Mouse (Mus musculus) G1E (cell line): Measurements from ENCODE around the gene Ldlrap1.

ENCODE experiments used
- CTCF ChIP-seq: IDR thresholded peaks from 2 replicates; pipeline ENCODE4 v1.5.1; 2012; ENCODE audit warnings: low read depth, low read length, inconsistent platforms, mixed read lengths
- POLR2AphosphoS5 ChIP-seq: IDR thresholded peaks from 2 replicates; pipeline ENCODE4 v1.6.1; 2012; ENCODE audit warnings: low read depth, low read length, inconsistent platforms; ENCODE audit not compliant: insufficient replicate concordance
- TAL1 ChIP-seq: conservative IDR thresholded peaks from 2 replicates; pipeline ENCODE4 v1.6.1; 2012; ENCODE audit warnings: low read depth, low read length, inconsistent platforms, mixed read lengths

GRCm38 (mm10) chr4:134743881-134744633, 23.8 kb downstream of the Ldlrap1 start:
- TF ChIP-seq CTCF (no peak), TAL1 (no peak), POLR2AphosphoS5 (no peak)
